Mouse (Mus musculus) hindbrain, embryonic 14.5 days (tissue): ENCODE data around the gene Cask. TPM values are rescaled to one million over a fixed set of nuclear protein-coding genes. Genes with fewer than 3 reads are reported as not detected.

Source experiments
- ATAC-seq: fragments of 200-750 bp; cut with Nextera tagmentation; 2 replicates; pipeline ENCODE4 v1.8.0; 2017; ENCODE audit warnings: moderate number of reproducible peaks, mild to moderate bottlenecking, moderate TSS enrichment, moderate library complexity; ENCODE audit not compliant: low FRiP score
- DNase-seq: peaks from one replicate; pipeline ENCODE4 v3.0.0-alpha.2; 2015; ENCODE audit warnings: low spot score
- H3K27ac ChIP-seq: fragments of 300-500 bp; sonication (generic); 2 replicates; pipeline ENCODE4 v1.5.1; 2014; ENCODE audit warnings: mild to moderate bottlenecking, moderate library complexity
- H3K27me3 ChIP-seq: fragments of 300-500 bp; sonication (generic); 2 replicates; pipeline ENCODE4 v1.6.1; 2014; ENCODE audit warnings: mild to moderate bottlenecking, low read length, mixed read lengths; ENCODE audit not compliant: control insufficient read depth, insufficient read depth
- H3K36me3 ChIP-seq: fragments of 300-500 bp; sonication (generic); replicated peaks from 2 replicates; pipeline ENCODE4 v1.6.1; 2014; ENCODE audit not compliant: control insufficient read depth, insufficient read depth
- H3K4me1 ChIP-seq: fragments of 300-500 bp; sonication (generic); replicated peaks from 2 replicates; pipeline ENCODE4 v1.6.1; 2014; ENCODE audit warnings: antibody characterized with exemption, low read length, mixed read lengths; ENCODE audit not compliant: control insufficient read depth, insufficient read depth
- H3K4me2 ChIP-seq: fragments of 300-500 bp; sonication (generic); replicated peaks from 2 replicates; pipeline ENCODE4 v1.6.1; 2014; ENCODE audit warnings: mild to moderate bottlenecking, moderate library complexity
- H3K4me3 ChIP-seq: fragments of 300-500 bp; sonication (generic); replicated peaks from 2 replicates; pipeline ENCODE4 v1.5.1; 2014; ENCODE audit warnings: mild to moderate bottlenecking, low read length
- H3K9ac ChIP-seq: fragments of 300-500 bp; sonication (generic); 2 replicates; pipeline ENCODE4 v1.6.1; 2014
- H3K9me3 ChIP-seq: fragments of 300-500 bp; sonication (generic); 2 replicates; pipeline ENCODE4 v1.6.1; 2016; ENCODE audit warnings: low read length; ENCODE audit not compliant: control insufficient read depth
- WGBS: fragments of 180-500 bp; shearing (Covaris S2); extraction: QIAGEN DNeasy Blood & Tissue Kit; methylation state at CpG from one replicate; pipeline ENCODE4 v1.1.7; 2014; 5-methylcytosine and 5-hydroxymethylcytosine counted together
- polyA plus RNA-seq: library from polyadenylated mRNA; unstranded; fragments of >200 nt; fragmentation: Nextera tagmentation; extraction: Ambion mirVana; gene quantifications from 2 replicates; pipeline ENCODE4 v1.2.1, GENCODE M21; 2014

Cask gene
- polyA plus RNA-seq, 1 experiment from 2014 or later = 61.7 TPM

- Histone ChIP-seq H3K4me3 (no peak overlapping the region), H3K27me3 (no peaks in the 10 kb centered on the region), H3K9ac (no peak overlapping the region), H3K9me3 (no peaks in the 10 kb centered on the region), H3K36me3 (no peaks in the 10 kb centered on the region), H3K4me1 (no peaks in the 10 kb centered on the region; the same call in 1 of the 2 replicates), H3K4me2 (no peak overlapping the region), H3K27ac (no peak overlapping the region)
- no peak for DNase-seq
- ATAC-seq = no peak
- WGBS = 89% methylated on average over 4 of the region's 4 CpGs
Measured at GRCm38 (mm10) chrX:13500284-13500683, 350.9 kb downstream of the Cask start.

- Histone ChIP-seq H3K9ac (no peak overlapping the region), H3K27ac (no peak overlapping the region), H3K4me3 (no peak overlapping the region), H3K36me3 (no peaks in the 10 kb centered on the region), H3K4me1 (no peaks in the 10 kb centered on the region), H3K27me3 (no peaks in the 10 kb centered on the region), H3K4me2 (no peak overlapping the region), H3K9me3 (no peaks in the 10 kb centered on the region)
- ATAC-seq (no peak), DNase-seq (no peak)
- WGBS = 85% methylated on average over 8 of the region's 8 CpGs
Measured at GRCm38 (mm10) chrX:13494892-13495703, 356.1 kb downstream of the Cask start.

GRCm38 (mm10) chrX:13492922-13493321 is 358.2 kb downstream of the Cask start:
- Histone ChIP-seq H3K36me3 (no peaks in the 10 kb centered on the region), H3K4me3 (no peak overlapping the region), H3K9me3 (no peaks in the 10 kb centered on the region), H3K9ac (no peak overlapping the region), H3K27ac (no peak overlapping the region), H3K4me2 (no peak overlapping the region), H3K27me3 (no peaks in the 10 kb centered on the region), H3K4me1 (no peaks in the 10 kb centered on the region)
- DNase-seq (no peak), ATAC-seq (no peak)

DNA sequence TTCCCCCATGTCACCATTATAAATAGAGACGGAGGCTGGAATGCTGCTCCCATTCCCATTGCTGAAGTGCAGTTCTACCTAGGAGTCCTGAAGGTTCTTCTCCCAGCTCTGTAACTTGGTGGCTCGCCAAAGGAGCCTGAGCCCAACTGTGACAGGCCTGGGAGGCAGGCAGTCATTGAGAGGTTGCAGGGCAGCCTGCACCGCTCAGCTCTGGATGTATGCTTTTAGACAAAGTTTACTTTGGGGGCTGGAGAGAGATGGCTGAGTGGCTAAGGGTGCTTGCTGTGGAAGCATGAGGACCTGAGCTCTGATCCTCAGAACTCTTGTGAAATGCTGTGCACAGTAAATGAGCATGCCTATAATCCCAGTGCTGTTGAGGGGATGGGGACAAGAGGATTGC is 360.2 kb downstream of the Cask start:
- H3K4me1 ChIP-seq = no peaks in the 10 kb centered on the region

GRCm38 (mm10) chrX:13489761-13490160 is 361.4 kb downstream of the Cask start:
- peaks cover 5% of the 10 kb centered on the region; the same call in 1 of the 2 replicates for H3K9me3 ChIP-seq
- H3K4me1 ChIP-seq = no peaks in the 10 kb centered on the region
- ATAC-seq (no peak), DNase-seq (no peak)
- no peak overlapping the region for H3K9ac ChIP-seq
- no peak overlapping the region for H3K27ac ChIP-seq
- 68% methylated on average over 1 of the region's 1 CpGs for WGBS
- no peaks in the 10 kb centered on the region for H3K36me3 ChIP-seq
- H3K4me3 ChIP-seq = no peak overlapping the region
- H3K4me2 ChIP-seq = no peak overlapping the region
- no peaks in the 10 kb centered on the region for H3K27me3 ChIP-seq

More for the DNA sequence above, 360.2 kb downstream of the Cask start:
- no peaks in the 10 kb centered on the region for H3K27me3 ChIP-seq
- WGBS = 70% methylated on average over 3 of the region's 3 CpGs
- H3K27ac ChIP-seq = no peak overlapping the region
- H3K36me3 ChIP-seq = no peaks in the 10 kb centered on the region
- no peak for ATAC-seq
- H3K4me3 ChIP-seq = no peak overlapping the region
- H3K9ac ChIP-seq = no peak overlapping the region
- no peak overlapping the region for H3K4me2 ChIP-seq
- H3K9me3 ChIP-seq = peaks cover 4% of the 10 kb centered on the region; the same call in 1 of the 2 replicates
- no peak for DNase-seq

DNA sequence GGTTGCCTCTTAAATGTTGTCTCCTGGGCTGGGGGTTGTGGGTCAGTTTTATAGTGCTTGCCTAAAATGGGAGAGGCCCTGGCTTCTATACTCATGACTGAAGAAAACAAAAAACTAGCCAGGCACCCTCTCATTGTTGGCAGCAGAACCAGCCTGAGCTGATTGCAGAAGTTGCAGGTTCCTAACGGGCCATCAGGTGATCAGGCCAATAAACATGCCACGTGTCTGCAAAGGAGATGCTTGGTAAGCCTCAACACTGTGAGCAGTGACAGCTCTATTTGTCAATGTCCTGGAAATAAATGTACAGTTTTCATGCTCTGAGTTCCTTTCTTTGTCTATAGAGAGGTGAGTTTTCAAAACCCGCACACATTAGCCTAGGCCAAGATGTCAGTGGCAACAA is 362.2 kb downstream of the Cask start:
- no peak for ATAC-seq
- Histone ChIP-seq H3K4me2 (no peak overlapping the region), H3K36me3 (no peaks in the 10 kb centered on the region), H3K4me1 (no peaks in the 10 kb centered on the region), H3K4me3 (no peak overlapping the region), H3K9me3 (peaks cover 5% of the 10 kb centered on the region; the same call in 1 of the 2 replicates), H3K9ac (no peak overlapping the region), H3K27ac (no peak overlapping the region), H3K27me3 (no peaks in the 10 kb centered on the region)
- WGBS = 63% methylated on average over 3 of the region's 3 CpGs
- DNase-seq = no peak

- no peak overlapping the region for H3K9ac ChIP-seq
- no peak for ATAC-seq
- H3K27me3 ChIP-seq = no peaks in the 10 kb centered on the region
- DNase-seq = no peak
- H3K27ac ChIP-seq = no peak overlapping the region
- no peaks in the 10 kb centered on the region for H3K4me1 ChIP-seq
- peaks cover 5% of the 10 kb centered on the region; the same call in 1 of the 2 replicates for H3K9me3 ChIP-seq
- H3K4me3 ChIP-seq = no peak overlapping the region
- H3K4me2 ChIP-seq = no peak overlapping the region
- H3K36me3 ChIP-seq = no peaks in the 10 kb centered on the region
Measured at GRCm38 (mm10) chrX:13484447-13484846, 366.7 kb downstream of the Cask start.

- no peak overlapping the region for H3K4me3 ChIP-seq
- no peaks in the 10 kb centered on the region for H3K36me3 ChIP-seq
- no peak overlapping the region for H3K4me2 ChIP-seq
- 0 out of 2 replicates have a peak, but pooled peaks cover 6% of the 10 kb centered on the region for H3K27me3 ChIP-seq
- ATAC-seq (no peak), DNase-seq (no peak)
- WGBS = 83% methylated on average over 1 of the region's 1 CpGs
- no peak overlapping the region for H3K27ac ChIP-seq
- peaks cover 5% of the 10 kb centered on the region; the same call in 1 of the 2 replicates for H3K9me3 ChIP-seq
- H3K9ac ChIP-seq = no peak overlapping the region
- H3K4me1 ChIP-seq = no peaks in the 10 kb centered on the region
Measured at GRCm38 (mm10) chrX:13482576-13482975, 368.6 kb downstream of the Cask start.

DNA sequence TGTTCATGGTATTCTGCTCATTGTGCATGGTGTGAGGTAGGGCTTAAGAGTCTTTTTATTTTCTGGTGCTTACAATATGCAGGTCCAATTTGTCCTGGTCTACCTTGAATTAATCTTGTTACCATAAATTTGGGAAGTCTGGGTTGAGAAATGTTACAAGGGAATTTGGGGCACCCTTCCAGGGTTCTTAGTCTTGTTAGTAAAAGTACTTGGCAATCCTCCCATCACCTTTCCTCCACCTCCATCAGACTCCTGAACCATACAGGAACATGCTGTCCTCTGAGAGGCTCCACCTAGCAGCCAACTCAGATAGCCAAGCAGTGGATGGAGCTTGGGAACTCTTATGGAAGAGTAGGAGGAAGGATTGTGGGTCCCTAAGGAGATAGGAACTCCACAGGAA is 371.6 kb downstream of the Cask start:
- H3K4me3 ChIP-seq = no peak overlapping the region
- no peaks in the 10 kb centered on the region for H3K4me1 ChIP-seq
- no peak overlapping the region for H3K9ac ChIP-seq
- no peaks in the 10 kb centered on the region for H3K9me3 ChIP-seq
- no peak overlapping the region for H3K4me2 ChIP-seq
- no peak overlapping the region for H3K27ac ChIP-seq
- DNase-seq (no peak), ATAC-seq (no peak)
- H3K27me3 ChIP-seq = 0 out of 2 replicates have a peak, but pooled peaks cover 6% of the 10 kb centered on the region
- H3K36me3 ChIP-seq = no peaks in the 10 kb centered on the region
